Mouse (Mus musculus): Measurements from ENCODE around the gene Il27ra.

Il27ra gene

GRCm38 (mm10) chr8:84042066-84042947 lies at the start of gene Il27ra:
TSS of gene Il27ra (minus strand) at chr8:84042589.
- in situ Hi-C loops (cut with MboI; ENCODE audit: low sequenced_read_pairs), result no loop called here

- in situ Hi-C loops (cut with MboI; ENCODE audit: low sequenced_read_pairs), result no loop called here
These were observed 48.2 kb upstream of the Il27ra start for GRCm38 (mm10) chr8:84090585-84090984.

GRCm38 (mm10) chr8:84089277-84089676 lies 46.9 kb upstream of the Il27ra start:
- in situ Hi-C loops (cut with MboI; ENCODE audit: low sequenced_read_pairs), result no loop called here

GRCm38 (mm10) chr8:84087821-84088220 lies 45.4 kb upstream of the Il27ra start:
- in situ Hi-C loops (cut with MboI; ENCODE audit: low sequenced_read_pairs), result no loop called here

- in situ Hi-C loops (cut with MboI; ENCODE audit: low sequenced_read_pairs), result no loop called here
These were observed 44.8 kb upstream of the Il27ra start for GRCm38 (mm10) chr8:84087156-84087555.

GRCm38 (mm10) chr8:84084341-84085115 lies 42.1 kb upstream of the Il27ra start:
- in situ Hi-C loops (cut with MboI; ENCODE audit: low sequenced_read_pairs), result no loop called here

- in situ Hi-C loops (cut with MboI; ENCODE audit: low sequenced_read_pairs), result no loop called here
These were observed 41.4 kb upstream of the Il27ra start for GRCm38 (mm10) chr8:84083829-84084241.

GRCm38 (mm10) chr8:84079206-84079605 lies 36.8 kb upstream of the Il27ra start:
- in situ Hi-C loops (cut with MboI; ENCODE audit: low sequenced_read_pairs), result no loop called here

- in situ Hi-C loops (cut with MboI; ENCODE audit: low sequenced_read_pairs), result no loop called here
These were observed 34.5 kb upstream of the Il27ra start for GRCm38 (mm10) chr8:84076849-84077248.

GRCm38 (mm10) chr8:84076412-84076811 lies 34.0 kb upstream of the Il27ra start:
- in situ Hi-C loops (cut with MboI; ENCODE audit: low sequenced_read_pairs), result no loop called here

GRCm38 (mm10) chr8:84073230-84073976 lies 31.0 kb upstream of the Il27ra start:
- in situ Hi-C loops (cut with MboI; ENCODE audit: low sequenced_read_pairs), result no loop called here

GRCm38 (mm10) chr8:84072321-84072720 lies 29.9 kb upstream of the Il27ra start:
- in situ Hi-C loops (cut with MboI; ENCODE audit: low sequenced_read_pairs), result no loop called here

GRCm38 (mm10) chr8:84071921-84072320 lies 29.5 kb upstream of the Il27ra start:
- in situ Hi-C loops (cut with MboI; ENCODE audit: low sequenced_read_pairs), result no loop called here

- in situ Hi-C loops (cut with MboI; ENCODE audit: low sequenced_read_pairs), result no loop called here
These were observed 28.3 kb upstream of the Il27ra start for GRCm38 (mm10) chr8:84070667-84071066.

- in situ Hi-C loops (cut with MboI; ENCODE audit: low sequenced_read_pairs), result no loop called here
These were observed 27.9 kb upstream of the Il27ra start for GRCm38 (mm10) chr8:84070241-84070640.

GRCm38 (mm10) chr8:84069750-84070149 lies 27.4 kb upstream of the Il27ra start:
- in situ Hi-C loops (cut with MboI; ENCODE audit: low sequenced_read_pairs), result no loop called here

GRCm38 (mm10) chr8:84069169-84069568 lies 26.8 kb upstream of the Il27ra start:
- in situ Hi-C loops (cut with MboI; ENCODE audit: low sequenced_read_pairs), result no loop called here

GRCm38 (mm10) chr8:84068316-84069035 lies 26.1 kb upstream of the Il27ra start:
- in situ Hi-C loops (cut with MboI; ENCODE audit: low sequenced_read_pairs), result no loop called here

- in situ Hi-C loops (cut with MboI; ENCODE audit: low sequenced_read_pairs), result no loop called here
These were observed 25.5 kb upstream of the Il27ra start for GRCm38 (mm10) chr8:84067911-84068310.

- in situ Hi-C loops (cut with MboI; ENCODE audit: low sequenced_read_pairs), result no loop called here
These were observed 24.7 kb upstream of the Il27ra start for GRCm38 (mm10) chr8:84067047-84067573.

All from CH12F3 (cell line).